Mouse (Mus musculus) 416B (cell line): Measurements from ENCODE around the gene Fmod.

ENCODE experiments used
- DNase-seq: peaks from one replicate; pipeline ENCODE4 v3.0.0; 2011; ENCODE audit warnings: low read depth

Gene Fmod

DNA sequence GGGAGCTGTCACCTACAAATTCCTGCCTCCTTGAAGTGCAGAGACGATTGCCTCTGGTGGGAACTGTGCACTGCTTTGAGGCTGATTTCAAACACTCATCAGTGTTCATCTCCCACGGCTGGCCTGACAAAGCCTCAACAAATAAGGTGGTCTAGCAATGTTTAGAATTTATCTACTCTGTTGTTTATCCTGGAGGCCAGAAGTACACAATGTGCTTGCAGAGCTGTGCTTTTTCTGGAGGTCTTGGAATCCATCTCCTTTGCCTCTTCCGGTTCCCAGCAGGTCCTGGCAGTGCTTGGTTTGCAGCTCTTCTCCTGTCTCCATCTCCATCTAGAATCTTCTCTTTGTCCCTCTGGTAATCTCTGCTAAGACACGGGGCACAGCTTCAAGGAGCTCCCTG, 19.2 kb downstream of the Fmod start:
- no peak for DNase-seq

DNA sequence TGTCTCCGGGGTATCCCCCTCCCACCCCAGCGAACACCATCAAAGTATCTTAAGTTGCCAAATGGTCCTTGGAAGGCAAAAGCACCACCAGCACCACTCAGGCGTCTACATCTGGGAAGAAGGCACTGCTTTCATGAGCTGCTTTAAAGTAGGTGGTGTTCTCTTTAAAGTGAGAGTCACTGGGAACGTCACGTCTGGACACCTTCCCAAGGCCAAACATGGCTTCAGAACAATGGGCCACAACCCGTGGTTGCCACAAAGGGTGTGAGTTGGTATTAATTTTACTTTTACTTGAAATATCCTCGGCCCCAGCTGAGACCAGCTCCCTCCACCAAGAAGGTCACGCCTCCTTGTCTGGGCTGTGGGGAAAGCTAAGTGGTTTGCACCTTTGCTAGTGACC, 20.7 kb downstream of the Fmod start:
- DNase-seq, result no peak

DNA sequence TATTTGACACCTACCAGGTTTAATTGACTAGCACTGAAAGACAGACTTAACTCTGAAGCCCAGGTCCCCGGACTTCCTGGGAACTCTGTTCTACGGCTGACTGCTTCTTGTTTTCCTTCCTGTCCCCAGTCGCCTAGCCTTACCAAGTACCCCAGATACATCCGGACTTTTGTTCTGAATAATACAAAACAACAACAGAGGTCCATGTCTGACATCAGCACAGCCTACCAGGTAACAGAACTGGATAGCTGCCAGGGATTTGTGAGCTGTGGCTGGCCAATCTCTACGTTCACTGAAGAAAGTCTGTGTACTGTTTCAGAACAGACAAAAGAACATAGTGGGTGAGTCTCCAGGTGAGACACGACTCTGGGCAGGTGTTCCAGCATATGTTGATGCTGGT, 21.8 kb downstream of the Fmod start:
- no peak for DNase-seq

DNA sequence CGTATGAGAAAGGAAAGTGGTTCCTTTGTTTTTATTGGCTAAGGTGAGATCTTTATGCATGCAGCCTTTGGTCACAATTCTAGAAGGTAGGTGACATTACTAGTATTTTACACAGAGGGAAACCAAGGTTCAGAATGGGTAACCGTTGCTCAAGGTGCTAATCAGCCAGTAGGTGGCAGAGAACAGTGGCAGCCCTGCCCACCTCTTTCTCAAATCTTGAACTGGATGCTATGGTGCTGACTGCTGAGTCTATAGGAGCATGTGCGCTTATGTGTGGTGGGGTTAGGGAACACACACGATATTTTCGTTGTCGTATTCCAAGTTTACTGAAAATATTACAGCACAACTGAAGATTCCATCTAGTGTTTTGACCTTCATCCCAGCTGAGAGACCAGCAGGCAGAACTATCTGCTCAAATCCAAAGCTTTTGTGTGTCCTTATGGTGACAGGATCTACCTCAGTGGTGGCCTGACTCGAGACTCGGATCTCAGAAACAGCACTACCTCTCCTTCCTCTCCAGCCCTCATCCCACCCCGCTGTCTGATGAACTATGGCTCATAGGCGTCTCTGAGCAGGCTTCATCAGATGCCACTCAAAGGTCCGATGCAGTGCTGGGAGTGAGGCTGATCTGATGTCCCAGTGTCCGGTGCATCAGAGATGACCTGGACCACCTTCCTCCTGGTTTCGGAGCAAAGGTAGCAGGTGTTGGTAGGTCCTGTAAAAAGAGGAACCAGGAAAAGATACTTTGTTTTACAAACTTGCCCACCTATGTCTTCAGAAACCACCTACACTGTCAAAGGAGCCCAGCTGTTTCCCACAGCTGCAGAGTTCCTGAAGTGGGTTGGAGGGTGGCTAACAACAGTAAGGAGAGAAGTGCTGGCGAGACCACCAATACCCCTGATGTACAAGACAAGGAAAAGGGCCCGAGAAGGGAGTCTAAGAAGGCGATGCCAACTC, 23.0 kb downstream of the Fmod start:
- DNase-seq, result peak; percentile 61

DNA sequence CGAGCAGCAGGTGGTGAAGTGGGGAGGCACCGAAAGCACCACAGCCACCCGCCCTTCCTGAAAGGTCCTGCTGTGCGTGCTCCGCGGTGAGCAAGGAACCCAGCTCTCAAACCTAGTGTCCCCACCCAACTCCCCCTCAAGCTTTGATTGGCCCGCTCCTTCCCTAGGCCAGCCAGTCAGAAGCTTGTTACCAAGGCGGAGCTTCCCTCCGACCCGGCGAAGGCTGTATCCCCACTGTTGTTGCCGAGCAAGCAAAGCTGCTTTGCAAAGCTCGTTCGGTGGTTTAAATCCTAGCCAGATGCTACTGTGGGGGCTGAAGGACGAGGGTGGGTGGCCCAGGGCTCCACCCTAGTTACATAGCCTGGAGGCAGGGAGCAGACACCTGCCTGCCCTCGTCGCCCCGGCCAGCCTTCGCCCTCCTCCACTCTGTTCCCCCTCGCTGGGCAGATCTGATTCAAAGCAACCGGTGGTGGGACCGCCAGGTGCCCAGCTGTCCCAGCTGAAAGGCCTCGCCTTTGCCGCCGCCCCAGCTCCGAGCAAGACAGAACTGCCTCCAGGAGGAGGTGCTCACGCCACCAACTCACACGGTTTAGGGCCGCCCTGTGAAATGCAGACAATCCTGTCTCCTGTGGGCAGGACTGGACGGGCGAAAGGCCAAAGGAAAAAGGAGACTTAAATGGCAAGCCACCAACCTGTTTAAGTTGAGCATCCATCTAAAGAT, 24.0 kb downstream of the Fmod start:
- DNase-seq, result peak; percentile 86

DNA sequence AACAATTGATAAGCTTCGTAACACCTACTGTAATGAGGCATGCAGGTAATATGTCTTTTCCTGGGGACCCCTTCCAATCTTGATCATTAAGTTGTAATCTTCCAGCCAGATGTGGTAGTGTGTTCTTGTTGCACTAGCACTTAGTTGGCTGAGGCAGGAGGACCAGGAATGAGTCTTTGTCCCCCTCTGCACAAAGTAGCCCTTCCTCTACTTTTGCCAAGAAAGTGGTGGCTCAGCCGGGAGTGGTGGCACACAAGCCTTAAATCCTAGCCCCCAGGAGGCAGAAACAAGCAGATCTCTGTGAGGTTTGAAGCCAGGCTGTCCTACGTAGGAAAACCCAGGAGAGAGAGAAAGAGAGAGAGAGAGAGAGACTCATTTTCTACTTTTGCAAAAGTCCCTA, 24.9 kb downstream of the Fmod start:
- DNase-seq, result no peak

DNA sequence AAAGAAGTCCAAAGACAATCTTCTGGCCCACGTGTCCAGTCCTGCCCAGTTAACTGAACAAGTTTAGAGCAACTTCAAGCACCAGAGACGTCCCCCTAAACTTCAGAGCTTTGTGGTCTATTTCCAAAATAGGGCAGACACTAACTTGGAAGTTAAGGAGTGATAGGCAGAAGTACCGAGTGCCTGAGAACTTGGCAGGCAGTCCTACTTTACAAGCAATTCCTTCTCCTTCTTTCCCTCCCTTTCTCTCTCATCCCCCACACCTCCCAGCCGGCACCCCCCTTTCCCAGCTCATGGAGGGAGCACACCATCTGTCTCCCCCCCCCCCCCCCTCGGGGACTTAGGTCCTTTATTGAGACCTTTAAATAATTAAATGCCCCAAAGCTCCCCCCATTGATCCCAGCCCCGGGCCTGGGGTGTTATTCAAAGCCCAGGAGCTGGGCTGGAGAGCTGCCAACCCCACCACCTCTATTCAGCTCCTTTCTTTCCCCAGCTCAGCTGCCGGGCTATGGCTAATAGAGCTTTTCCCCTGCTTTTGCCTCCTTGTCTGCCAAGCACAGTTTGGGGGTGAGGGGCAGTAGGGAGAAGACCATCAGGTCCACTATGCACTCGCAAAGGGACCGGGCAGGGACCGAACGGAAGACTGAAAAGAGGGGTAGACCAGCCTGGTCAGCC, 25.5 kb downstream of the Fmod start:
- no peak for DNase-seq

DNA sequence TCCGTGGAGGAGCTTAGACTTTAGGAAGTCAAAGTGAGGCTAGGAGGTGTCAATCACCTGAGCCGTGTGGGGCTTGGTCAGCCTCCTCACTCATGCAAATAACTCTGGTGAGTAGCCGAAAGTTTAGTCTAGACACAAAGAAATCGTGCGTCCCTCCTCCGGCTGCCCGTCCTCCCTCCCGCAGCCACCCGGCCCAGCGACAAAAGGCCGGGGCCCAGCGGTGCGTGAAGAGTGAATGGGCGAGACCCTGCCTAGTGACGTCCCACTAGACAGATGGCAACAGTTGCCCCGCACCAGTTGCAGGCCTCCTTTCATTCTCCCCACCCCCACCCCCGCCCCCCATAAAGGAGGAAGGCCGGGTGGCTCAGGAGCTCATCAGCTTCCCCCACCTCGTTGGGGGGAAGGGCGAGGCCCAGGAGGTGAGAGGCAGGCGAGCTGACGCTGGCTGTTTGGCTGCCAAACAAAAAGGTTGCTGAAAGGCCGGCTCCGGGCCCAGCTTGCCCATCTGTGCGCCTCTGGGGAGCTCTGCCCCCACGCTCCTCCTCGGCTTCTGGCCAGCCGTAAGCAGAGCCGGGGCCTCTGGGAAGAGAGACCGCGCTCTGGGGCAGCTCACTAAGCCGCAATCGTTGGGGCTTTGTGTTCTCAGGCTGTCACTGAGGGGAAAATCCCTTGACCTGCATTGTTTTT, 26.2 kb downstream of the Fmod start:
- DNase-seq, result no peak

GRCm38 (mm10) chr1:134063773-134064125, 26.7 kb downstream of the Fmod start:
- DNase-seq, result no peak

DNA sequence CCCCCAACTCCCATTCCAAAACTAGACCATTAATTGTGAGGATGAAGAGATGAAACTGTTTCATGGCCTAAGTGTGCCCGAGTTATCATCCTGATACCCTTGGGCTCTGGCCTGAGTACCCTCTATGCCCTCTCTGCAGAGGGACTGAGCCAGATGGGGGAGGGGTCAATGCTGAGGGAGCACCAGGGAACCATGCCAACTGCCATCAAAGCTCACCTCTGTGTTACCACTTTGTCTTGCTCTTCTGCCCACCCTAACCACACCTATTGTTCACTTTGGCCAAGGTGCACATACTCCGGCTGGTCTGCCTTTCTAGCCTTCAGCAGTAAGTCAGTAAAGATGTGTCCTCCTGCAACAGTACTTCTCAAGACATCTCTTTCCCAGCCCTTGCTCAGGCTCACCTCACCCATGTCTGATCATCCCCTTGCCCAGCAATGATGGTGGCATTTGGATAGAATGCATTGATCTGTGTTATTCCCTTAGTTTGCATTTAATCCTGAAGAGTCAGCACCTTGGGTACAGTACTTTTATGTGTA, 27.3 kb downstream of the Fmod start:
- DNase-seq, result no peak

DNA sequence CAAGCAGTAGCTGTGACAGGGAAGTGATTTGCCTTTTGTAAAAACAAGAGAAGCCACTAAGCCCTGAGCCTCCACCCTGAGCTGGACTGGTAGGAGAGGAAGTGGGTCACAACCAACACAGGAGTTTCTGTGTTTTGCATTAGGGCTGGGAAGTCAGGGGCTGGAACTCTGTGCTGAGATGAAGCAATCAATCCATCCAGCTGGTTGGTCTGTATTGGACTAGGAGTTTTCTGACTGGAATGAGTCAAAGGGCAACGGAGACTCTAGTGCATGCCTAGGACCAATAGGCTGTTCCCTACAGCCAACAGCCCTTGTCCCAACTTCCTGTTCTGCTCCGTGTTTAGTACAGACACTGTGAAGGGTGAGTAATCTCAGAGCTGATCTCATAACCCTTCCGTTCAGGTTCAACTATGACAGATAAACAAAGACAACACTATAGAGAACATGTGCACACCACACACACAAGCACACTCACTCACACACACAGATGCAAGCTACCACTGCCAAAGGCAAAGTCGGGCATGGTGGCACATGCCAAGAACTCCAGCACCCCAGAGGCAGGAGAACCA, 28.3 kb downstream of the Fmod start:
- DNase-seq, result peak; percentile 85

DNA sequence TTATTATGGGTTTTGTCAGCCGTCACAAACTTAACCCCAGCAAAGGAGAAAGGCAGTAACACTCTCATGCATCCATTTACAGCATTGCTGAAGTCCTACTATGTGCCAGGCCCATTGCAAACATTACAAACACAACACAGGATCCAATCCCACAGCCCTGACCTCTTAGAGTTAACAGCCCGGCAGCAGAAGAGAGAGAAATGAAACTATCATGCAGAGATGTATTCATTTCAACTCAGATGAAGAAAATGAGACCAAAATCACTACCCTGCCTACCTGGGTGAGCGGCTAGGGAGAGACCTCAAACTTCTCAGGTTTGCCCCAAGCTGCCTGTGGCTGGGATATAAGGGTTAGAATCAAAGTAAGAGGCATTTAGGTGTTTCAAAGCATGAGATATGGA, 29.5 kb downstream of the Fmod start:
- no peak for DNase-seq

- peak; percentile 85 for DNase-seq
Measured at GRCm38 (mm10) chr1:134067143-134067619, 30.1 kb downstream of the Fmod start.

DNA sequence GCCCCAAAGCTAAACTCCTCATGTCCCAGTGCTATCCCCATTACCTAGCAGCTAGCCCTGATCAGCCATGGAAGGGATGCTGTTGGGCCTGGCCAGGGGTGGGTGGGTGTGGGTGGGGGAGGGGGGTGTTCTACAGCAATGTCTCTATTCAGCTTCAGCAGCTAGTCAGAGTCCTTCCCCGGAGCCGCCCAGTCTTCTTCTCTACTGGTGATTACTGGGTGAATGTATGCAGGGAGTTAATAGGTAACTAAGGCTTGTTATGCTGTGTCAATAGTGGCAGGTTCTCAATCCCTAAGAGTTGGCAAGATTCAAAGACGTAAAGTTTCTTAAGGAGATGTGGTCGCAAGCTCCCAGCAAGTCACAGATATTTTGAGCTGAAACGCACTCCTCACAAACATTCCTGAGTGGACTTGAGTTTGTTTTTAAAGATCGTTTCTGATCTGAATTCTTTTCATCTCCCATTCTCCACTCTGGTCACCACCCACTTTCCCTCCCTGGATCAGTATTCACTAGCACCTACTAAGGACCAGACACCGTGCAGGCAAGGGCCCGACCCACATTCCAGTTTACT, 33.1 kb downstream of the Fmod start:
- no peak for DNase-seq

DNA sequence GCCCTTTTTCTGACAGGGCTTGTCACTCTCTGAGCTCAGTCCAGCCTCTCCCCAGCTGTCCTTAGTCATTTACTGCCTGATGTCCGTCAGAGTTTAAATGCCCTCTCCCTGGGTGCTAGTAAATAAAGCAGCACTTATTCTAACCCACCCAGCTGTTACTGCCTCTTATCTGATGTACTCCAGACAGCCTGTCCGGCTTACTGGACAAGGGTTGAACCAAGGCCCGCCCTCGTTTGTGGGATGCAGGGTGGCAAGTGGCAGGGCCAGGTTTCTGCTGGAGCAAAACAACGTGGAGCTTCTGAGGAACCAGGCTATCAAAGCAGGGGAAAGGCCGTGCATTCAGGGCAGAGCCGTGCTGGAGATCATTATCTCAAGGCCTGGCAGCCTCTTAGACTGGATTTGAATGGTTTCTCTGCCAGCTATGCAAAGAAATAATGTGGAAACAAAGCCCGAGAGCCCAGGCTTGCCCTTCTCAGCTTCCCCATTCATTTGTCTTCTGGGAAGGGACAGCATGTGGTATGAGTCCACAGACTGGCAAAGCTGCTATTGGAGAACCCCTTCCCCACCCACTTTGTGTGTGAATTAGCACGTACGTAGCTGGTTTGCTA, 34.5 kb downstream of the Fmod start:
- DNase-seq, result no peak

GRCm38 (mm10) chr1:134073061-134073564, 36.1 kb downstream of the Fmod start:
- DNase-seq, result peak; percentile 88

- no peak for DNase-seq
Measured at GRCm38 (mm10) chr1:134073658-134074057, 36.6 kb downstream of the Fmod start.

- DNase-seq, result no peak
Measured at GRCm38 (mm10) chr1:134074184-134074583, 37.1 kb downstream of the Fmod start.

DNA sequence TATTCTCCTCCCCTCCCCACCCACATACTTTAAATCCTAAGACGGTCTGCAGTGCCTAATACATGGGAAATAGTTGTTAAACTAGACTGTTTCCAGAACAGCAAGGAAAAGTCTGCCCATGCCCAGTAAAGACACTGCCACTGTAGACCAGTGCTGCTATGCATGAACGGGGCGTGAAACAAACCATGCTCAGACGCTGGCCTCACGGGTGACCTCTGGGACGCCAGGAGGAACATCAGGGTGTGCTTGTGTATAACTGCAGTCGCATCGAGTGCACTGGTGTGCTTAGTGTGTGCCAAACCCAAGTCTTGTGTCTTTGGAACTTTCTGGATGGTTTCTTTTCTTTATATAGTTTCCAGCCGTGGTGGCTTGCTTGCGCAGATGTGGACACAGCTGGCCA, 37.6 kb downstream of the Fmod start:
- DNase-seq, result no peak

GRCm38 (mm10) chr1:134075532-134075931, 38.5 kb downstream of the Fmod start:
- DNase-seq, result no peak
